Mouse (Mus musculus): ENCODE data around the gene Cwc27. TPM values are rescaled to one million over a fixed set of nuclear protein-coding genes. Genes with fewer than 3 reads are reported as not detected.

Gene Cwc27
- polyA plus RNA-seq, 1 experiment from 2014 or later = 27.9 TPM

GRCm38 (mm10) chr13:104759381-104759780 is 57.6 kb downstream of the Cwc27 start:
- H3K4me2 ChIP-seq (replicated peaks) = no peak overlapping the region
- H3K4me1 ChIP-seq = no peaks in the 10 kb centered on the region
- H3K4me3 ChIP-seq = no peak overlapping the region
- H3K36me3 ChIP-seq = no peaks in the 10 kb centered on the region
- H3K27me3 ChIP-seq = no peaks in the 10 kb centered on the region
- no peak overlapping the region for H3K27ac ChIP-seq
- 97% methylated on average over 1 of the region's 1 CpGs for WGBS
- ATAC-seq (ENCODE audit: low FRiP score) = no peak
- H3K9me3 ChIP-seq (replicated peaks) = no peaks in the 10 kb centered on the region
- H3K9ac ChIP-seq = no peak overlapping the region

DNA sequence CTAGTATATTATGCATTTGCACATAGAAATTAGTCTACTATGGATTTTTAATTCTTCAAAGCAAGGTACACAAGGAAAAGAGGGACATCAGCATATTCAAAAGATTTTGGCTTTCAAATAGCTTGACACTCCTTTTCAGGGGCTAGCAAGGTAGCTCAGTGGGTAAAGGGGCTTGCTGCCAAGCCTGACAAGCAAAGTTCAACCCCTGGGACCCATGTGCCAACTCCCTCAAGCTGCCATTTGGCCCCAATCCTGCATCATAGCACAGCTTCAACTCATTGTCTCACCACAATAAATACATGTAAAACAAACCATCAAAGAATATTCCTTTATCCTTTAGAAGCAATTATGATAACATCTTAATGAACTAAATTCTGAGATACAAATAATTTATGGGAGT is 69.9 kb downstream of the Cwc27 start:
- no peak for ATAC-seq (ENCODE audit: low FRiP score)
- Histone ChIP-seq H3K9ac (no peak overlapping the region), H3K27me3 (no peaks in the 10 kb centered on the region), H3K36me3 (no peaks in the 10 kb centered on the region), H3K4me2 (replicated peaks) (no peak overlapping the region), H3K4me1 (no peaks in the 10 kb centered on the region), H3K4me3 (no peak overlapping the region), H3K9me3 (replicated peaks) (no peaks in the 10 kb centered on the region), H3K27ac (no peak overlapping the region)

GRCm38 (mm10) chr13:104742866-104743265 is 74.1 kb downstream of the Cwc27 start:
- 79% methylated on average over 4 of the region's 4 CpGs for WGBS
- no peak overlapping the region for H3K4me2 ChIP-seq (replicated peaks)
- no peaks in the 10 kb centered on the region for H3K36me3 ChIP-seq
- no peaks in the 10 kb centered on the region for H3K9me3 ChIP-seq (replicated peaks)
- ATAC-seq (ENCODE audit: low FRiP score) = no peak
- H3K4me1 ChIP-seq = no peaks in the 10 kb centered on the region
- no peak overlapping the region for H3K27ac ChIP-seq
- no peaks in the 10 kb centered on the region for H3K27me3 ChIP-seq
- H3K9ac ChIP-seq = no peak overlapping the region
- H3K4me3 ChIP-seq = no peak overlapping the region

DNA sequence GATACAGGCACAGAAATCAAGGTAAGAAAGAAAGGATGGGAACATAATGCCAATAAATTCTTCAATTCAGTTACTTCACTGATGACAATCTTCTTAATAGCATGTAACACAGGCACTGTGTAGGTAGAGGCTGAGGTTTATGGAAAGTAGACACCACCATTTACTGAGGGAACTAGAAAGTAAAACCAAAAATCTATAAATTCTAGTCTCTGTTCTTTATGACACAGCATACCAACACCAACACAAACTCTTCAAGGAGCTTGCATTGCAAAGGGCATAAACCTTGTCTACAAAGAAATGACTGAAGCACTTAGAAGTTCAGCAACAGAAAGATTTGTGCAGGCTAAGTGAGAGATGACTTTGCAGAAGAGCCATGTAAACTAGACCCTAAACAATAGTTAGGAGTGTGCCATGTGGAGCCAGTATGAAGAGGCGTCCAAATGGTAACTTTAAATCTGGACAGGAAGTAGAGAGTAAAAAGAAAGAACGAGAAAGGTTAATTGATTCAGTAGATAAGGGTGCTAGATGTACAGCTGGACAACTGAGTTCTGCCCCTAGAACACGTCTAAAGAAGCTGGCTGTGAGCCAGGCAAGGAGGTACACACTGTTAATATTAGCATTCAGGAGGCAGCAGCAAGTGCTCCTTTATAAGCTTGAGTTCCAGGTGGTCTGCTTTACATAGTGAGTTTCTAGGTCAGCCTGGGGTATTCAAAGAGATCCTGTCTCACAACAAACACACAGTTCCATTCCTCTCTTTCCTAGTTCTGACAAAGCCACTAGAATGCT is 87.5 kb downstream of the Cwc27 start:
- peaks cover 7% of the 10 kb centered on the region; the same call in 1 of the 2 replicates for H3K36me3 ChIP-seq
- no peaks in the 10 kb centered on the region for H3K9me3 ChIP-seq (replicated peaks)
- no peaks in the 10 kb centered on the region for H3K4me1 ChIP-seq
- ATAC-seq (ENCODE audit: low FRiP score) = no peak
- 71% methylated on average over 3 of the region's 3 CpGs for WGBS
- no peak overlapping the region for H3K4me3 ChIP-seq
- no peak overlapping the region for H3K9ac ChIP-seq
- H3K27me3 ChIP-seq = no peaks in the 10 kb centered on the region
- H3K27ac ChIP-seq = no peak overlapping the region
- H3K4me2 ChIP-seq (replicated peaks) = no peak overlapping the region

GRCm38 (mm10) chr13:104727681-104728080 is 89.3 kb downstream of the Cwc27 start:
- no peak for ATAC-seq (ENCODE audit: low FRiP score)
- peaks cover 7% of the 10 kb centered on the region; the same call in 1 of the 2 replicates for H3K36me3 ChIP-seq
- no peak overlapping the region for H3K4me3 ChIP-seq
- H3K9me3 ChIP-seq (replicated peaks) = no peaks in the 10 kb centered on the region
- H3K27me3 ChIP-seq = no peaks in the 10 kb centered on the region
- no peak overlapping the region for H3K9ac ChIP-seq
- 86% methylated on average over 2 of the region's 2 CpGs for WGBS
- no peaks in the 10 kb centered on the region for H3K4me1 ChIP-seq
- H3K27ac ChIP-seq = no peak overlapping the region
- no peak overlapping the region for H3K4me2 ChIP-seq (replicated peaks)

DNA sequence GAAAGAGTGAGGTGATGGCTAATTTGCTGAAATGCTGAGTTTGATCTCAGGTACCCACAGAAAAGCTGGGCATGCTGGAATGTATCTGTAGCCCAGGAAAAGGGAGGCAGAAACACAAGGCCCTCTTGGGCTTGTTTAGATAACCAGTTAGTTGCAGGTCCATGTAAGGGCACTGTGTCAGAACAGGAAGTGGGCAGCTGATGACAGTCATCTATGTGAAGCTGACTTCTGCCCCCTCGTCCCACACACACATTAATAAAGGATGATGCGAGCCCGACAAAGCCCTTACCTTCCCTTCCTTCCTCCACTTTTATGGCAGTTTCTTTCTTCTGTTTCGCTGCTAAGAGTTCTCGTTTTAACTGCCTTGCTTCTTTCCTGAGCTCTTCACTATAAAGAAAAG is 96.8 kb downstream of the Cwc27 start:
- Histone ChIP-seq H3K4me3 (no peak overlapping the region), H3K27ac (no peak overlapping the region), H3K36me3 (no peaks in the 10 kb centered on the region), H3K4me1 (no peaks in the 10 kb centered on the region), H3K4me2 (replicated peaks) (no peak overlapping the region), H3K9ac (no peak overlapping the region), H3K9me3 (replicated peaks) (no peaks in the 10 kb centered on the region), H3K27me3 (no peaks in the 10 kb centered on the region)
- WGBS = 80% methylated on average over 5 of the region's 5 CpGs
- no peak for ATAC-seq (ENCODE audit: low FRiP score)

DNA sequence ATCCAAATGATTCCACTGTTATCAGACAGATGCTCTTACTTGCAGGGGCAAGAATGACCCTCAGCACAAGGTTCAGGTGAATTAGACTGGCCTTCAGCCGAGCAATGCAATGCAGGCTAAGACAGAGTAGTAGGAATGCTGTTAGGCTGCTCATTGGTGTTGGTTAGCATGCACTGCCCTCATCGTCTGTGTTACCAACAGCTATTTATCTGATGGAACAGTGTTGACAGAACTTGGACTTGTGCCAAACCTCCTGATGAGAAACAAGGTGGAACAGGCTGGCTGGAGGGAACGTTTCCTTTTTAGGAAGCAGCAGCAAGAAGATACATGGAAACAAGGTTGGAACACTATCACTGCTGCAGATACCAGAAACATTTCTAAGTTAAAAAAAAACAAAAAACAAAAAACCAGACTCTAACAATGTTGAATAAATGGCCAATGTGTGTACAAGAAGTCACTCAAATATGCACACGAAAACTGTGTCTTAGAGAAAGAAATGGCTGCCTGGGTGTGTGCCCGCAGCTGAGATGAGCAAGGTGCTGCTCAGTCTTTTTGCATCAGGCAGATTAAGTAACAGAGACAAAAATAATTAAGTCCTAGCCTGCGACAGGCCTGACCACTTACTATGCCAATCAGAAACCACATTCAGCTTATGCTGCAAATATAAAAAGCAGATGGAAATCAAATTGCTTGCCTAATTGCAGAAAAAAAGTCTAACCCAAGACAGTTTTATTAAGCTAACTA is 122.2 kb downstream of the Cwc27 start:
- WGBS = 55% methylated on average over 6 of the region's 6 CpGs
- no peak overlapping the region for H3K27ac ChIP-seq
- no peak overlapping the region for H3K4me2 ChIP-seq (replicated peaks)
- peak; percentile 58; the same call in 1 of the 2 replicates for ATAC-seq (ENCODE audit: low FRiP score)
- H3K36me3 ChIP-seq = no peaks in the 10 kb centered on the region
- 0 out of 2 replicates have a peak, but pooled peaks cover 3% of the 10 kb centered on the region for H3K4me1 ChIP-seq
- H3K9me3 ChIP-seq (replicated peaks) = no peaks in the 10 kb centered on the region
- no peaks in the 10 kb centered on the region for H3K27me3 ChIP-seq
- H3K9ac ChIP-seq = no peak overlapping the region
- H3K4me3 ChIP-seq = no peak overlapping the region

DNA sequence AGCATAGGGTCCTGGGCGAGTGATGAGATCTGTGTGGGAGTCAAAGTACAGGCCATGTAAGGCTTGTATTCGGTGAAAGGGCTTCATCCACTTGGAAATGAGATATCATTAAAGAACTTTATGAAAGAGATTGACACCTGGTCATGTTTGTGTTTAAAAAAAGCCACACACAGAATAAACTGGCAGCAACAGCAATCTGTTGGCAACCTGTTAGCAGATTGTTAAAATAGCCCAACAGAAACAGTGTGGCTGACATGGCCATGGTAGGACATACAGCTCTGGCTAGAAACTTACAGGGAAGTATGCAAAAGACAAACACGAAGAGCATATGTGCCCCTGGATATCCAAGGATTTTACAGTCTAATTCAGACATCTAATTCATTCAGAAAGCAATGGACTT is 124.2 kb downstream of the Cwc27 start:
- H3K27me3 ChIP-seq = no peaks in the 10 kb centered on the region
- H3K4me1 ChIP-seq = 0 out of 2 replicates have a peak, but pooled peaks cover 3% of the 10 kb centered on the region
- ATAC-seq (ENCODE audit: low FRiP score) = no peak
- no peak overlapping the region for H3K4me3 ChIP-seq
- H3K4me2 ChIP-seq (replicated peaks) = no peak overlapping the region
- H3K27ac ChIP-seq = no peak overlapping the region
- no peaks in the 10 kb centered on the region for H3K36me3 ChIP-seq
- H3K9ac ChIP-seq = no peak overlapping the region
- WGBS = 84% methylated on average over 3 of the region's 3 CpGs
- no peaks in the 10 kb centered on the region for H3K9me3 ChIP-seq (replicated peaks)

DNA sequence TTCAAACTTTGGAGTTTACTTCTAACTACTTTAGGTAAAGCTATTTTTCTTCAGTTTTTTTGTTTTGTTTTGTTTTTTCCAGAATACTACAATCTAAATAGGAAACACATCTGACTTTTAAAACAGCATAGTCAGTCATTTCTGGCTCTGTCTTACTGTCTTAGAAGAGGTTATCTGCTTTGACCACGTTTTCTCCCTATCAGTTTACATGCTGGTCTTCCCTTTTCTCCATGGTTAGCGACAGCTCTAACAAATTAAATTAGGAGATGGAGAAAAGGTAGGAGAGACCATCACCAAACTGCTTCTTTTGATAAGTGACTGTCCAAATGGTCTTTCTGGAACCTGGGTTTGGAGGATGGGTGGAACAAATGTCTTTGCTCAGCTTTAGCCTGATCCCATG is 131.4 kb downstream of the Cwc27 start:
- no peaks in the 10 kb centered on the region for H3K27me3 ChIP-seq
- no peak overlapping the region for H3K4me2 ChIP-seq (replicated peaks)
- H3K4me3 ChIP-seq = no peak overlapping the region
- H3K9ac ChIP-seq = no peak overlapping the region
- no peaks in the 10 kb centered on the region for H3K36me3 ChIP-seq
- no peaks in the 10 kb centered on the region for H3K4me1 ChIP-seq
- no peak overlapping the region for H3K27ac ChIP-seq
- ATAC-seq (ENCODE audit: low FRiP score) = no peak
- WGBS = 79% methylated on average over 2 of the region's 2 CpGs
- no peaks in the 10 kb centered on the region for H3K9me3 ChIP-seq (replicated peaks)

DNA sequence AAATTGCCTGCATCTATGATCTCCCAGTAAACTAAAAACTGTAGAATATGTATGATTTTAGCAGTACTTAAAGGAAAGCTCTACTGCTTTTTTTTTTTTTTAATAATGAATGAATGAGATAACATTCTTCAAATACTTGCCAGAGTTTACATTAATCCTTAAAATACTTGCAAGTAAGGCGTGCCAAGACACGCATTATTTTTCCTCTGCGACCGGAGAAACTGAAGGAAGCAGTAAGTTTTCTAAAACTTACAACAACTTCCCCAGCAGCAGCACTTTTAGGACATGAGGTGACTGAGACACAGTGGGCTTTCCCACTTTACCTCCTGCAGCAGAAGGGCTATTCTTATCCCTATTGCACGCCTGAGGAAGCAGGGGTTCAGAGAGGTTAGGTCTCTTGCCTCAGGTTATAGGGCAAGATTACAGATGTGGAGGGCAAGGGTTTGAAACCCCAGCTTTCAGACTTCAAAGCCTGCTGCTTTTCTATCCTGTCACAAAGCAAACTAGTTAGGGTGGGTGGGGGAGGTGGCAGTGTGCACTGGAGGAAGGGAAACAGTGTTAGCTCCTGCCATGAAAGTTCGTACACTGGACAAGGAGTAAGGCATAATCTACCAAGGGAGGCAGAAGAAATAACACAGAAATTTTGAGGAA is 132.5 kb downstream of the Cwc27 start:
- no peaks in the 10 kb centered on the region for H3K9me3 ChIP-seq (replicated peaks)
- H3K4me1 ChIP-seq = no peaks in the 10 kb centered on the region
- no peak overlapping the region for H3K9ac ChIP-seq
- WGBS = 43% methylated on average over 6 of the region's 6 CpGs
- no peak for ATAC-seq (ENCODE audit: low FRiP score)
- no peaks in the 10 kb centered on the region for H3K36me3 ChIP-seq
- H3K4me2 ChIP-seq (replicated peaks) = no peak overlapping the region
- H3K27me3 ChIP-seq = no peaks in the 10 kb centered on the region
- no peak overlapping the region for H3K27ac ChIP-seq
- no peak overlapping the region for H3K4me3 ChIP-seq

- H3K4me2 ChIP-seq (replicated peaks) = no peak overlapping the region
- H3K9ac ChIP-seq = no peak overlapping the region
- H3K27me3 ChIP-seq = no peaks in the 10 kb centered on the region
- no peak overlapping the region for H3K27ac ChIP-seq
- H3K9me3 ChIP-seq (replicated peaks) = no peaks in the 10 kb centered on the region
- peaks cover 1% of the 10 kb centered on the region; the same call in 1 of the 2 replicates for H3K36me3 ChIP-seq
- H3K4me1 ChIP-seq = no peaks in the 10 kb centered on the region
- no peak overlapping the region for H3K4me3 ChIP-seq
- ATAC-seq (ENCODE audit: low FRiP score) = no peak
- WGBS = 72% methylated on average over 1 of the region's 1 CpGs
Measured at GRCm38 (mm10) chr13:104681212-104681611, 135.7 kb downstream of the Cwc27 start.

DNA sequence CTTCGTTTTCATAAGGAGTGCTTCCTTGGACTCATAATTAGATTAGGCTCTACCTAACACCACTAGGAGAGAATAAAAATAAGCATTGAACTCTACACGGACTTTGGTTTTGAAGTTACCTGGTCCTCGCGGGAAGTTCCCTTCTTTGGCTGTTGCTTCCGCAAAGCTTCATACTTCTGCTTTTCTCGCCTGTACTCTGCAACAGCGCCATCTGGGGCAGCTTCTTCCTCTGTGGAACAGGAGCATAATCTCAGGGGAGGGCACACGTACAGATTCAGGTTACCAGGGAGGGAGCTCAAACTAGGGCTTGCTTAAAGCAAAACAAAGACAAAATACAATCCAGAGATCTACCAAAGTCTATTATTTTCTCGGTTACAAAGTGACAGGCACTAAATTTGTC is 155.8 kb downstream of the Cwc27 start:
- ATAC-seq (ENCODE audit: low FRiP score) = no peak
- Histone ChIP-seq H3K9me3 (replicated peaks) (no peaks in the 10 kb centered on the region), H3K4me1 (no peaks in the 10 kb centered on the region), H3K9ac (no peak overlapping the region), H3K27me3 (no peaks in the 10 kb centered on the region), H3K4me2 (replicated peaks) (no peak overlapping the region), H3K36me3 (peaks cover 10% of the 10 kb centered on the region), H3K4me3 (no peak overlapping the region), H3K27ac (no peak overlapping the region)
- WGBS = 92% methylated on average over 9 of the region's 9 CpGs
